Mouse (Mus musculus): ENCODE measurements around the gene Pgls. TPM values are rescaled to one million over a fixed set of nuclear protein-coding genes. Genes with fewer than 3 reads are reported as not detected.

Pgls gene
- polyA plus RNA-seq, 1 experiment: 266 TPM

- WGBS: 85% methylated on average over 5 of the region's 5 CpGs
- H3K36me3 ChIP-seq (ENCODE audit: control insufficient read depth, insufficient read depth, low read length): no peaks in the 10 kb centered on the region
- H3K27me3 ChIP-seq (ENCODE audit: control insufficient read depth, insufficient read depth, low read length): peaks cover 18% of the 10 kb centered on the region; the same call in 1 of the 2 replicates
- TF ChIP-seq CTCF (IDR thresholded peaks at IDR 0.05; ENCODE audit: extremely low read depth, insufficient read length, insufficient replicate concordance, low read depth, low read length) (no peak), POLR2A (IDR thresholded peaks at IDR 0.05; ENCODE audit: low read depth, low read length) (no peak)
- H3K4me3 ChIP-seq (ENCODE audit: low read depth, low read length): no peak overlapping the region
- peaks cover 13% of the 10 kb centered on the region for H3K4me1 ChIP-seq (ENCODE audit: control insufficient read depth, insufficient read depth, insufficient read length, low read length)
- H3K27ac ChIP-seq (ENCODE audit: insufficient read depth, low read depth, low read length): no peak overlapping the region
Measured at GRCm38 (mm10) chr8:71560765-71561164, 31.2 kb upstream of the Pgls start.

GRCm38 (mm10) chr8:71561401-71561800 lies 30.6 kb upstream of the Pgls start:
- no peak overlapping the region for H3K27ac ChIP-seq (ENCODE audit: insufficient read depth, low read depth, low read length)
- TF ChIP-seq CTCF (IDR thresholded peaks at IDR 0.05; ENCODE audit: extremely low read depth, insufficient read length, insufficient replicate concordance, low read depth, low read length) (peak; percentile 95), POLR2A (IDR thresholded peaks at IDR 0.05; ENCODE audit: low read depth, low read length) (no peak)
- no peaks in the 10 kb centered on the region for H3K36me3 ChIP-seq (ENCODE audit: control insufficient read depth, insufficient read depth, low read length)
- peaks cover 18% of the 10 kb centered on the region; the same call in 1 of the 2 replicates for H3K27me3 ChIP-seq (ENCODE audit: control insufficient read depth, insufficient read depth, low read length)
- no peak overlapping the region for H3K4me3 ChIP-seq (ENCODE audit: low read depth, low read length)
- WGBS: 3% methylated on average over 15 of the region's 15 CpGs
- H3K4me1 ChIP-seq (ENCODE audit: control insufficient read depth, insufficient read depth, insufficient read length, low read length): peaks cover 13% of the 10 kb centered on the region

GRCm38 (mm10) chr8:71562751-71563150 lies 29.2 kb upstream of the Pgls start:
- Histone ChIP-seq H3K4me3 (ENCODE audit: low read depth, low read length) (peak overlapping the region; percentile 31), H3K4me1 (ENCODE audit: control insufficient read depth, insufficient read depth, insufficient read length, low read length) (peaks cover 13% of the 10 kb centered on the region), H3K27me3 (ENCODE audit: control insufficient read depth, insufficient read depth, low read length) (peaks cover 16% of the 10 kb centered on the region; the same call in 1 of the 2 replicates), H3K36me3 (ENCODE audit: control insufficient read depth, insufficient read depth, low read length) (no peaks in the 10 kb centered on the region), H3K27ac (ENCODE audit: insufficient read depth, low read depth, low read length) (no peak overlapping the region)
- 1% methylated on average over 33 of the region's 33 CpGs for WGBS
- TF ChIP-seq POLR2A (IDR thresholded peaks at IDR 0.05; ENCODE audit: low read depth, low read length) (no peak), CTCF (IDR thresholded peaks at IDR 0.05; ENCODE audit: extremely low read depth, insufficient read length, insufficient replicate concordance, low read depth, low read length) (peak; percentile 74)

GRCm38 (mm10) chr8:71563992-71564391 lies 28.0 kb upstream of the Pgls start:
- H3K27ac ChIP-seq (ENCODE audit: insufficient read depth, low read depth, low read length): no peak overlapping the region
- TF ChIP-seq POLR2A (IDR thresholded peaks at IDR 0.05; ENCODE audit: low read depth, low read length) (no peak), CTCF (IDR thresholded peaks at IDR 0.05; ENCODE audit: extremely low read depth, insufficient read length, insufficient replicate concordance, low read depth, low read length) (peak; percentile 43; the same call in 1 of the 2 replicates)
- no peaks in the 10 kb centered on the region for H3K36me3 ChIP-seq (ENCODE audit: control insufficient read depth, insufficient read depth, low read length)
- WGBS: 89% methylated on average over 4 of the region's 4 CpGs
- peaks cover 13% of the 10 kb centered on the region for H3K4me1 ChIP-seq (ENCODE audit: control insufficient read depth, insufficient read depth, insufficient read length, low read length)
- H3K4me3 ChIP-seq (ENCODE audit: low read depth, low read length): no peak overlapping the region
- H3K27me3 ChIP-seq (ENCODE audit: control insufficient read depth, insufficient read depth, low read length): 0 out of 2 replicates have a peak, but pooled peaks cover 4% of the 10 kb centered on the region

DNA sequence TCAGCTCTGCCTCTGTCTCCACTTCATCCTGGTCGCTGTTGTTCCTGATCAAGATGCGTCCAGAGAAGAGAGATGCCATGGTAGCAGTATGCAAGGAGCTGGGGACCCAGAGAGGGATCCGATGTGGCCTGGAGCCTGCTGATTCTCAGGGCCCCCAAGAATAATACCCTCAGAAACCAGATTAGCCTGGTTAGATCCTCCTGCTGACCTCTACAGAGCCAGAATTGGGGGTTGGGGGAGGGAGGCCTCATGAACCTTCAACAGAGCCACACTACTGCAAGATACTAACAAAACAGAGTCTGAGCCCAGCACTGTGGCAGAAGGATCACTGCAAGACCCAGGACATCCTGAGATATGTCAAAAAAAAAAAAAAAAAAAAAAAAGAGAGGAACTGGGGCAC lies 25.5 kb upstream of the Pgls start, which contains the start of gene Nxnl1:
Gene Nxnl1 (minus strand): TSS at position 101 of the 400 bp plus-strand sequence.
- H3K4me1 ChIP-seq (ENCODE audit: control insufficient read depth, insufficient read depth, insufficient read length, low read length): peaks cover 13% of the 10 kb centered on the region
- H3K36me3 ChIP-seq (ENCODE audit: control insufficient read depth, insufficient read depth, low read length): no peaks in the 10 kb centered on the region
- H3K4me3 ChIP-seq (ENCODE audit: low read depth, low read length): no peak within 1 kb of the TSS
- no peak for TF ChIP-seq POLR2A (IDR thresholded peaks at IDR 0.05; ENCODE audit: low read depth, low read length)
- no peak for TF ChIP-seq CTCF (IDR thresholded peaks at IDR 0.05; ENCODE audit: extremely low read depth, insufficient read length, insufficient replicate concordance, low read depth, low read length)
- H3K27me3 ChIP-seq (ENCODE audit: control insufficient read depth, insufficient read depth, low read length): 0 out of 2 replicates have a peak, but pooled peaks cover 4% of the 10 kb centered on the region
- WGBS: 97% methylated on average over 3 of the region's 3 CpGs
- H3K27ac ChIP-seq (ENCODE audit: insufficient read depth, low read depth, low read length): no peak within 1 kb of the TSS

DNA sequence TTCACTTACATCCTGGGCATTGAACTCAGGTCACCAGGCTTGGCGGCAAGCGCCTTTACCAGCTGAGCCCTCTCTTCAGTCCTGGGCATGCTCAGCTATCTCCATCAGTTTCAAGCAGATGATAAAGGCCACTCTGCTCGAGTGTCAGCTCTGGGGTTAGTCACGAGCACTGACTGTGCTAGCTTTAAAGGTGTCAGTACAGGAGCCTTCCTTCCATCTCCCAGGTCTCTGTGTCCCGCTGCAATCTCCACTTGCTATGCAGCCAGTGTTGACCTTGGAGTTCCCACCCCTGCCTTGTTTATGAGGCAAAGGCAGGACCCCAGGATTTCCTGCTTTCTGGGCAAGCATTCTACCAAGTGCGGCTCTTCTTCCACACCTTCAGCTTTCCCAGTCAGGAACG lies 24.4 kb upstream of the Pgls start:
- peaks cover 12% of the 10 kb centered on the region for H3K4me1 ChIP-seq (ENCODE audit: control insufficient read depth, insufficient read depth, insufficient read length, low read length)
- no peak for TF ChIP-seq POLR2A (IDR thresholded peaks at IDR 0.05; ENCODE audit: low read depth, low read length)
- no peak for TF ChIP-seq CTCF (IDR thresholded peaks at IDR 0.05; ENCODE audit: extremely low read depth, insufficient read length, insufficient replicate concordance, low read depth, low read length)
- 75% methylated on average over 7 of the region's 7 CpGs for WGBS
- no peaks in the 10 kb centered on the region for H3K36me3 ChIP-seq (ENCODE audit: control insufficient read depth, insufficient read depth, low read length)
- no peaks in the 10 kb centered on the region for H3K27me3 ChIP-seq (ENCODE audit: control insufficient read depth, insufficient read depth, low read length)
- no peak overlapping the region for H3K4me3 ChIP-seq (ENCODE audit: low read depth, low read length)
- H3K27ac ChIP-seq (ENCODE audit: insufficient read depth, low read depth, low read length): no peak overlapping the region

DNA sequence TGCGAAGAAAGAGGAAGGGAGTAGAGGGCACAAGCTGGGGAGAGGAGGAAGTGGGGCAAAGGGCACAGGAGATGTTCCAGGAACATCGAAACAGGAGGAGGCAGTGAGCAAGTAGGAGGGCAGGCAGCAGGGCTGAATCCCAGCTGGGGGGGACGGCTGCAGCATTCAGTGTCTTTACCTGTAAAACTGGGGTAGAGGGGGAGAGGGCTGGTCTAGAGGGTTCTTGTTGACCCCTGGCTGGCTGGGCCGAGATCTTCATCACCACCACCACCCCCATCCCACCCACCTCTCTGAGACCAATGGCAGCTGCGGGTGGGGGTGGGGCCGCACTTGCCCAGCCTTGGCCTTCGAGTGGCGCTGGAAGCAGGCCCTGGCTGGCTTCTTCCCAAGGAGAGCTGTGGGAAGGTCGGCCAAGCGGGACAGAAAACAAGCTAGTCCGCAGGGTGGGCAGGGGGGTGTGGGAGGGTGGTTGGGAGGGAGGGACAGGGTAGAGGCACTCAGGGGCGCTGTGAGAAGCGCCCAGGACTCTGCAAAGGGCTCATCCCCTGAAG lies 23.5 kb upstream of the Pgls start, which contains the start of gene Slc27a1:
Gene Slc27a1 (plus strand): TSS at position 496 of the 551 bp plus-strand sequence.
- H3K4me1 ChIP-seq (ENCODE audit: control insufficient read depth, insufficient read depth, insufficient read length, low read length): peaks cover 10% of the 10 kb centered on the region
- H3K27me3 ChIP-seq (ENCODE audit: control insufficient read depth, insufficient read depth, low read length): no peaks in the 10 kb centered on the region
- TF ChIP-seq POLR2A (IDR thresholded peaks at IDR 0.05; ENCODE audit: low read depth, low read length): no peak
- no peak for TF ChIP-seq CTCF (IDR thresholded peaks at IDR 0.05; ENCODE audit: extremely low read depth, insufficient read length, insufficient replicate concordance, low read depth, low read length)
- WGBS: 13% methylated on average over 13 of the region's 13 CpGs
- no peaks in the 10 kb centered on the region for H3K36me3 ChIP-seq (ENCODE audit: control insufficient read depth, insufficient read depth, low read length)
- H3K4me3 ChIP-seq (ENCODE audit: low read depth, low read length): peak within 1 kb of the TSS; percentile 79
- H3K27ac ChIP-seq (ENCODE audit: insufficient read depth, low read depth, low read length): peak within 1 kb of the TSS; percentile 55
